Mouse (Mus musculus): Measurements from ENCODE around the gene Cryl1. TPM values are rescaled to one million over a fixed set of nuclear protein-coding genes. Genes with fewer than 3 reads are reported as not detected.
A peak's percentile ranks its signal among the peaks of the same experiment; 100 is the strongest.

The Cryl1 gene
- polyA plus RNA-seq (2014; fragmentation: Nextera tagmentation; extraction: Ambion mirVana): 7.4 and 8.2 TPM in 2 replicates

- Histone ChIP-seq H3K36me3 (ENCODE audit: control insufficient read depth, insufficient read depth, low read length) (no peaks in the 10 kb centered on the region), H3K9ac (ENCODE audit: low read length) (peak within 1 kb of the TSS; percentile 79), H3K4me1 (replicated peaks; ENCODE audit: control insufficient read depth, insufficient read depth, low read length) (0 out of 2 replicates have a peak, but pooled peaks cover 2% of the 10 kb centered on the region), H3K27me3 (ENCODE audit: control insufficient read depth, insufficient read depth, low read length) (peaks cover 4% of the 10 kb centered on the region), H3K9me3 (ENCODE audit: control insufficient read depth, low read length) (no peaks in the 10 kb centered on the region), H3K4me2 (ENCODE audit: low read depth, low read length, severe bottlenecking) (peak within 1 kb of the TSS; percentile 93), H3K4me3 (ENCODE audit: low read depth, low read length) (peak within 1 kb of the TSS; percentile 47), H3K27ac (ENCODE audit: low read depth, low read length) (no peak within 1 kb of the TSS)
- 2% methylated on average over 43 of the region's 43 CpGs for WGBS
- ATAC-seq (replicated peaks; ENCODE audit: low FRiP score) (peak; percentile 100), DNase-seq (ENCODE audit: low spot score) (peak; percentile 96)
Measured at GRCm38 (mm10) chr14:57398065-57398757, at the start of gene Cryl1. Gene Cryl1, minus strand, starts transcription at chr14:57398529.

GRCm38 (mm10) chr14:57430451-57430850, 32.1 kb upstream of the Cryl1 start:
- Histone ChIP-seq H3K9me3 (ENCODE audit: control insufficient read depth, low read length) (no peaks in the 10 kb centered on the region), H3K27me3 (ENCODE audit: control insufficient read depth, insufficient read depth, low read length) (no peaks in the 10 kb centered on the region), H3K36me3 (ENCODE audit: control insufficient read depth, insufficient read depth, low read length) (no peaks in the 10 kb centered on the region), H3K9ac (ENCODE audit: low read length) (no peak overlapping the region), H3K4me3 (ENCODE audit: low read depth, low read length) (no peak overlapping the region), H3K27ac (ENCODE audit: low read depth, low read length) (no peak overlapping the region), H3K4me1 (replicated peaks; ENCODE audit: control insufficient read depth, insufficient read depth, low read length) (no peaks in the 10 kb centered on the region), H3K4me2 (ENCODE audit: low read depth, low read length, severe bottlenecking) (no peak overlapping the region)
- ATAC-seq (replicated peaks; ENCODE audit: low FRiP score): no peak
- DNase-seq (ENCODE audit: low spot score): no peak
- 92% methylated on average over 2 of the region's 2 CpGs for WGBS

GRCm38 (mm10) chr14:57424212-57424561, 25.9 kb upstream of the Cryl1 start:
- no peaks in the 10 kb centered on the region for H3K9me3 ChIP-seq (ENCODE audit: control insufficient read depth, low read length)
- peak overlapping the region; percentile 50; the same call in 1 of the 2 replicates for H3K27ac ChIP-seq (ENCODE audit: low read depth, low read length)
- 0 out of 2 replicates have a peak, but pooled peaks cover 2% of the 10 kb centered on the region for H3K4me1 ChIP-seq (replicated peaks; ENCODE audit: control insufficient read depth, insufficient read depth, low read length)
- no peaks in the 10 kb centered on the region for H3K27me3 ChIP-seq (ENCODE audit: control insufficient read depth, insufficient read depth, low read length)
- H3K4me2 ChIP-seq (ENCODE audit: low read depth, low read length, severe bottlenecking): peak overlapping the region; percentile 74
- peak overlapping the region; percentile 88 for H3K4me3 ChIP-seq (ENCODE audit: low read depth, low read length)
- WGBS: 2% methylated on average over 15 of the region's 24 CpGs
- DNase-seq (ENCODE audit: low spot score): no peak
- H3K36me3 ChIP-seq (ENCODE audit: control insufficient read depth, insufficient read depth, low read length): no peaks in the 10 kb centered on the region
- no peak; the same call in 1 of the 2 replicates for ATAC-seq (replicated peaks; ENCODE audit: low FRiP score)
- H3K9ac ChIP-seq (ENCODE audit: low read length): peak overlapping the region; percentile 88

- WGBS: 4% methylated on average over 37 of the region's 42 CpGs
- Histone ChIP-seq H3K36me3 (ENCODE audit: control insufficient read depth, insufficient read depth, low read length) (no peaks in the 10 kb centered on the region), H3K4me1 (replicated peaks; ENCODE audit: control insufficient read depth, insufficient read depth, low read length) (0 out of 2 replicates have a peak, but pooled peaks cover 2% of the 10 kb centered on the region), H3K9me3 (ENCODE audit: control insufficient read depth, low read length) (no peaks in the 10 kb centered on the region), H3K4me2 (ENCODE audit: low read depth, low read length, severe bottlenecking) (peak within 1 kb of the TSS; percentile 74), H3K9ac (ENCODE audit: low read length) (peak within 1 kb of the TSS; percentile 88), H3K27ac (ENCODE audit: low read depth, low read length) (peak within 1 kb of the TSS; percentile 50; the same call in 1 of the 2 replicates), H3K27me3 (ENCODE audit: control insufficient read depth, insufficient read depth, low read length) (no peaks in the 10 kb centered on the region), H3K4me3 (ENCODE audit: low read depth, low read length) (peak within 1 kb of the TSS; percentile 88)
- peak; percentile 94 for DNase-seq (ENCODE audit: low spot score)
- ATAC-seq (replicated peaks; ENCODE audit: low FRiP score): peak; percentile 99
Measured at GRCm38 (mm10) chr14:57423432-57424211, 25.3 kb upstream of the Cryl1 start, which contains the start of gene Ift88. Gene Ift88, plus strand, starts transcription at chr14:57424062.

- ATAC-seq (replicated peaks; ENCODE audit: low FRiP score): no peak
- H3K4me3 ChIP-seq (ENCODE audit: low read depth, low read length): no peak overlapping the region
- WGBS: 93% methylated on average over 2 of the region's 2 CpGs
- H3K4me2 ChIP-seq (ENCODE audit: low read depth, low read length, severe bottlenecking): no peak overlapping the region
- H3K9ac ChIP-seq (ENCODE audit: low read length): no peak overlapping the region
- no peaks in the 10 kb centered on the region for H3K27me3 ChIP-seq (ENCODE audit: control insufficient read depth, insufficient read depth, low read length)
- DNase-seq (ENCODE audit: low spot score): no peak
- H3K9me3 ChIP-seq (ENCODE audit: control insufficient read depth, low read length): no peaks in the 10 kb centered on the region
- no peaks in the 10 kb centered on the region for H3K4me1 ChIP-seq (replicated peaks; ENCODE audit: control insufficient read depth, insufficient read depth, low read length)
- no peak overlapping the region for H3K27ac ChIP-seq (ENCODE audit: low read depth, low read length)
- H3K36me3 ChIP-seq (ENCODE audit: control insufficient read depth, insufficient read depth, low read length): no peaks in the 10 kb centered on the region
Measured at GRCm38 (mm10) chr14:57417187-57417586, 18.9 kb upstream of the Cryl1 start.

GRCm38 (mm10) chr14:57412166-57412565, 13.8 kb upstream of the Cryl1 start:
- no peak for DNase-seq (ENCODE audit: low spot score)

GRCm38 (mm10) chr14:57409106-57409505, 10.8 kb upstream of the Cryl1 start:
- DNase-seq (ENCODE audit: low spot score) (no peak), ATAC-seq (replicated peaks; ENCODE audit: low FRiP score) (no peak)
- no peak overlapping the region for H3K27ac ChIP-seq (ENCODE audit: low read depth, low read length)
- no peak overlapping the region for H3K9ac ChIP-seq (ENCODE audit: low read length)
- H3K9me3 ChIP-seq (ENCODE audit: control insufficient read depth, low read length): no peaks in the 10 kb centered on the region
- WGBS: 27% methylated on average over 6 of the region's 6 CpGs
- H3K4me2 ChIP-seq (ENCODE audit: low read depth, low read length, severe bottlenecking): no peak overlapping the region
- H3K27me3 ChIP-seq (ENCODE audit: control insufficient read depth, insufficient read depth, low read length): no peaks in the 10 kb centered on the region
- H3K36me3 ChIP-seq (ENCODE audit: control insufficient read depth, insufficient read depth, low read length): no peaks in the 10 kb centered on the region
- 0 out of 2 replicates have a peak, but pooled peaks cover 3% of the 10 kb centered on the region for H3K4me1 ChIP-seq (replicated peaks; ENCODE audit: control insufficient read depth, insufficient read depth, low read length)
- no peak overlapping the region for H3K4me3 ChIP-seq (ENCODE audit: low read depth, low read length)

More at GRCm38 (mm10) chr14:57412166-57412565, 13.8 kb upstream of the Cryl1 start:
- no peak overlapping the region for H3K4me2 ChIP-seq (ENCODE audit: low read depth, low read length, severe bottlenecking)
- H3K27ac ChIP-seq (ENCODE audit: low read depth, low read length): no peak overlapping the region
- 0 out of 2 replicates have a peak, but pooled peaks cover 3% of the 10 kb centered on the region for H3K4me1 ChIP-seq (replicated peaks; ENCODE audit: control insufficient read depth, insufficient read depth, low read length)
- H3K9me3 ChIP-seq (ENCODE audit: control insufficient read depth, low read length): no peaks in the 10 kb centered on the region
- no peak overlapping the region for H3K4me3 ChIP-seq (ENCODE audit: low read depth, low read length)
- no peak overlapping the region for H3K9ac ChIP-seq (ENCODE audit: low read length)
- no peak for ATAC-seq (replicated peaks; ENCODE audit: low FRiP score)
- H3K36me3 ChIP-seq (ENCODE audit: control insufficient read depth, insufficient read depth, low read length): no peaks in the 10 kb centered on the region
- WGBS: 62% methylated on average over 7 of the region's 7 CpGs
- H3K27me3 ChIP-seq (ENCODE audit: control insufficient read depth, insufficient read depth, low read length): no peaks in the 10 kb centered on the region

GRCm38 (mm10) chr14:57408100-57408499, 9.8 kb upstream of the Cryl1 start:
- Histone ChIP-seq H3K27me3 (ENCODE audit: control insufficient read depth, insufficient read depth, low read length) (no peaks in the 10 kb centered on the region), H3K27ac (ENCODE audit: low read depth, low read length) (no peak overlapping the region), H3K9ac (ENCODE audit: low read length) (no peak overlapping the region), H3K4me2 (ENCODE audit: low read depth, low read length, severe bottlenecking) (no peak overlapping the region), H3K36me3 (ENCODE audit: control insufficient read depth, insufficient read depth, low read length) (no peaks in the 10 kb centered on the region), H3K4me1 (replicated peaks; ENCODE audit: control insufficient read depth, insufficient read depth, low read length) (0 out of 2 replicates have a peak, but pooled peaks cover 3% of the 10 kb centered on the region), H3K4me3 (ENCODE audit: low read depth, low read length) (no peak overlapping the region), H3K9me3 (ENCODE audit: control insufficient read depth, low read length) (no peaks in the 10 kb centered on the region)
- WGBS: 80% methylated on average over 8 of the region's 8 CpGs
- DNase-seq (ENCODE audit: low spot score) (no peak), ATAC-seq (replicated peaks; ENCODE audit: low FRiP score) (no peak)
